Mouse (Mus musculus) liver, postnatal 0 days (tissue): Measurements from ENCODE around the gene Gm49322.

Experiments
- CTCF ChIP-seq: sonication (generic); IDR thresholded peaks from 2 replicates; pipeline ENCODE4 v1.5.1; 2016; ENCODE audit warnings: antibody characterized with exemption, low read depth
- EP300 ChIP-seq: IDR thresholded peaks from 2 replicates; pipeline ENCODE4 v1.6.1; 2016; ENCODE audit warnings: antibody characterized with exemption, low read depth, mild to moderate bottlenecking

DNA sequence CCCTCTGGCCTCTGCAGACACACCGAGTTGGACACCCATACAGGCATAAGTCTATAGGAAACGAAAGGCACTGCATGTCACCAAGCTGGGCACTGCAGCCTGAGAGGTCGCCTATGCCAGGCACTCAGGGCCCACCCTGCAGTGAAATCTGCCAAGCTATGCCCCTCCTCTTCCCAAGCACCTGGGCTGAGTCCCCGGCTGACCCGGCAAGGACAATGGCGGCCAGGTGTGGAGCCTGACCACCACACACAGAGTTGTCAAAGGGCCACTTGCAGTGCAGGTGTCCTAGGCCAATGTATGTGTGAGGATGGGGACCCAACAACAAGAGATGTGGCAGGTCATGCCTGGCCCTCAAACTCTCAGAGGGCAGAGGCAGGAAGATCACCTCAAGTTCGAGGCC is 46.4 kb upstream of the Gm49322 start:
- TF ChIP-seq CTCF (no peak), EP300 (no peak)
